Mouse (Mus musculus) small intestine, adult 2 months (tissue): ENCODE measurements at regions not wholly inside any gene's neighbourhood (a gene's known extent, or its start where the extent isn't known, plus 50 kb on each side); places are given as distances from the start of the nearest gene placed in this dataset.

ENCODE experiments used
- H3K27ac ChIP-seq: fragments of 200-500 bp; 2 replicates; pipeline ENCODE4 v1.5.1; 2012; ENCODE audit warnings: low read depth, low read length, control low read depth, inconsistent platforms; ENCODE audit not compliant: insufficient read depth
- H3K27me3 ChIP-seq: fragments of 200-500 bp; 2 replicates; pipeline ENCODE4 v1.6.1; 2012; ENCODE audit warnings: mild to moderate bottlenecking, moderate library complexity, low read length, inconsistent platforms; ENCODE audit not compliant: control insufficient read depth, insufficient read depth
- H3K36me3 ChIP-seq: fragments of 200-500 bp; 2 replicates; pipeline ENCODE4 v1.6.1; 2012; ENCODE audit warnings: mild to moderate bottlenecking, low read length, control low read depth, inconsistent platforms; ENCODE audit not compliant: control insufficient read depth, insufficient read depth
- H3K4me1 ChIP-seq: fragments of 200-500 bp; 2 replicates; pipeline ENCODE4 v1.6.1; 2012; ENCODE audit warnings: low read length, inconsistent platforms, mixed read lengths; ENCODE audit not compliant: control insufficient read depth, insufficient read depth, insufficient read length
- H3K4me3 ChIP-seq: fragments of 200-500 bp; 2 replicates; pipeline ENCODE4 v1.5.1; 2012; ENCODE audit warnings: low read depth, mild to moderate bottlenecking, control low read depth, inconsistent platforms, low read length, moderate library complexity
- CTCF ChIP-seq: fragments of 200-500 bp; IDR thresholded peaks from 2 replicates; pipeline ENCODE4 v1.5.1; 2012; ENCODE audit warnings: low read depth, mild to moderate bottlenecking, control low read depth, inconsistent platforms, low read length, moderate library complexity, mixed read lengths; ENCODE audit not compliant: insufficient replicate concordance, insufficient read length; ENCODE audit errors: extremely low read depth
- POLR2A ChIP-seq: fragments of 200-500 bp; IDR thresholded peaks from 2 replicates; pipeline ENCODE4 v1.6.1; 2012; ENCODE audit warnings: low read depth, mild to moderate bottlenecking, control low read depth, inconsistent platforms, low read length, moderate library complexity
- WGBS: fragments of 180-500 bp; shearing (Covaris S2); methylation state at CpG from one replicate; pipeline ENCODE4 v1.1.7; 2018; 5-methylcytosine and 5-hydroxymethylcytosine counted together

DNA sequence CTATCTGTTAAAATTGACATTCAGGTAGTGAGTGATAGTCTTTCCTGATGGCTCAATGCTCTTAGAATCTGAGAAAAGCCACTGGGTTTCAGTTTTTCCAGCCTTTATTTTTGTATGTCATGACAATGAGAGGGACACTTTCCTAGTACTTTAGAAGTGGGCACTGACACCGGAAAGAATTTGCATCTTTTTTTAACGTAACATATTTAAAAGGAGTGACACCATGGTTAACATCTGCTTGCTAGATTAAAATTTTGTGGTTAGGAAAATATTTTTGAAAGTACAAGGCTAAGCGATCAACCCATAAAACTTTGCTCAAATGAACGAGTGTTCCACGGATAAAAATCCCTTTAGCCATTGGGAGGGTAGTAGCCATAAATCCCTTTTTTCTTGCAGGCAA lies 174.7 kb downstream of the 1700129C05Rik start:
- TF ChIP-seq CTCF (no peak), POLR2A (no peak)
- Histone ChIP-seq H3K4me1 (no peaks in the 10 kb centered on the region), H3K4me3 (no peak overlapping the region), H3K36me3 (no peaks in the 10 kb centered on the region), H3K27me3 (no peaks in the 10 kb centered on the region), H3K27ac (no peak overlapping the region)
- 77% methylated on average over 5 of the region's 5 CpGs for WGBS

DNA sequence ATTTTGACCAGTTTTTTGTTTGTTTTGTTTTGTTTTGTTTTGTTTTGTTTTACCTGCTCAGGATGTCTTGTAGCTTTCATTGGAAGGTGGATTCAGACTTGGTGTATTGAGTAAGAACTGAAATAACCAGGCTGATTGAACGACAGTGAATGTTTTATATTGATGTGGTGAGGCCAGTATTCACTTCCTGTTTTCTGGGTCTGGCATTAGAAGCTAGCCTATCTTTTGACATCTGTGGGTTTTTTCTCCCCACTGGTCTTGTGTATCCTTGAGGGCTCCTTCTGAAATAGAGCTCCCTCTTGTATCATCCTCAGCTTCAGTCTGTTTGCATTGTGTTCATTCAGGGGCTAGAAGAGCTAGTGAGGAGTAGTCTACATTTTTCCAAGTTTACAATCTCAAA lies 175.5 kb downstream of the 1700129C05Rik start:
- H3K27me3 ChIP-seq = no peaks in the 10 kb centered on the region
- no peaks in the 10 kb centered on the region for H3K36me3 ChIP-seq
- TF ChIP-seq CTCF = no peak
- TF ChIP-seq POLR2A = no peak
- no peak overlapping the region for H3K4me3 ChIP-seq
- 64% methylated on average over 1 of the region's 1 CpGs for WGBS
- H3K27ac ChIP-seq = no peak overlapping the region
- H3K4me1 ChIP-seq = no peaks in the 10 kb centered on the region

DNA sequence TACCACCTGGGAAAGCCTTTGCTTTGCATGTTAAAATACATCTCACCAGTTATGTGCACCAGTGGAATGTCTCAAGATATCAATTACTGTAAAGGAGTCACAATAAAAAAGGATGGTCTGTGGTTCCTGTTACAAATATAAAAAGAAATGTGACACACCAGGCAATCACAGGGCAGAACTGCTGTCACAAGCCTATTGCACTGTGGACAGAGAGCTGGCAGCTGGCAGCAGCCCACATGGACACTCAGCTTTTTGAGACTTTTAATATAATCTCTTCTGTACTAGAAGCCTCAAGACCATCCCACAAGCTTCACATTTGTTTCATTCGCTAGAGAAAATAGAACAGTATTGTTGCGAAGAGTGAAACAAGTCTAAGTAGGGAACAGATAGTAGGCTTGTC lies 197.7 kb downstream of the 1700129C05Rik start:
- H3K4me3 ChIP-seq = no peak overlapping the region
- no peaks in the 10 kb centered on the region for H3K4me1 ChIP-seq
- TF ChIP-seq CTCF (no peak), POLR2A (no peak)
- no peak overlapping the region for H3K27ac ChIP-seq
- H3K36me3 ChIP-seq = no peaks in the 10 kb centered on the region
- WGBS = 89% methylated on average over 2 of the region's 2 CpGs
- H3K27me3 ChIP-seq = no peaks in the 10 kb centered on the region

DNA sequence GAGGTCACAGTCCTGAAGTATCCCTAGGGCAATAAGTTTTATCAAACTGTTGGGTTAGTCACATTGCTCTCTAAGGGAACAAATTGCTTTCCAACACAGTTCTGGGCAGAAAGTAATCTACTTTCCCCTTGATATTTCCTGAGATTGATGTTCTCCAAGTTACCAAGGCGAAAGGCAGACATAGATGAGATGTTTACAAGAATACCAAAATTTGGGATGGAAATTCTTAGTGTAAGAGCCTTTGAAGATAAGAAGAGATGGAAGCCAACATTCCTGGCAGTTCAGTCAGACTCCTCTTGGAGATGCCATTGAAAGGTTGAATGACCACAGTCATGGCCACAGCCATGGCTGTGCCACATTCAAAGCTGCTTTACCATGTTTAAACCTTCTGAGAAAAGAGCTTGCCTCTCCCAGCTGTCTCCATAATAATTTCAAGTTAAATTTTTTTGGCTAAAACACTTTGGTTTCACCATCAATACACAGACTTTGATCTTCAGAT lies 199.4 kb downstream of the 1700129C05Rik start:
- no peak overlapping the region for H3K27ac ChIP-seq
- H3K4me3 ChIP-seq = no peak overlapping the region
- H3K27me3 ChIP-seq = no peaks in the 10 kb centered on the region
- H3K4me1 ChIP-seq = no peaks in the 10 kb centered on the region
- H3K36me3 ChIP-seq = no peaks in the 10 kb centered on the region
- 85% methylated on average over 1 of the region's 1 CpGs for WGBS
- TF ChIP-seq POLR2A (no peak), CTCF (no peak)

DNA sequence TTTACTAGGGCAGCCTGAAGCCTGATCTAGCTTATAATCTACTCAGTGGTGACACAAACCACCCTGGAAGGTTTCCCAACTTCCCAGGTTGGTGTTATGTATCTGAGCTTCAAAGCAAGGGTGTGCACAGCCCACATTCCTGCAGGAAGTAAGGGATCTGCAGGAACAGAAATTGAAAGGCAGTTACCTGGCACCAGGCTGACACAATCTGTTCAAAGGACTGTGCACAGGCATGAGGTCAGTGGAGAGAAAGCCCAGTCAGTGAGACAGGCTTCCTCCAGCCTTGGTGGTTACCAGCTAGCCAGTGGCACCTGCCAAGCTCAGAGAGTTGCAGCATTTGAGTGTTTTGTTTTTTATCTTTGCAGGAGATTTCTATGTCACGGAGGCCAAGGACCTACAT lies 203.6 kb downstream of the 1700129C05Rik start:
- WGBS = 63% methylated on average over 1 of the region's 1 CpGs
- Histone ChIP-seq H3K4me3 (no peak overlapping the region), H3K4me1 (peaks cover 2% of the 10 kb centered on the region; the same call in 1 of the 2 replicates), H3K27me3 (no peaks in the 10 kb centered on the region; the same call in 1 of the 2 replicates), H3K36me3 (no peaks in the 10 kb centered on the region), H3K27ac (no peak overlapping the region)
- TF ChIP-seq CTCF (no peak), POLR2A (no peak)

DNA sequence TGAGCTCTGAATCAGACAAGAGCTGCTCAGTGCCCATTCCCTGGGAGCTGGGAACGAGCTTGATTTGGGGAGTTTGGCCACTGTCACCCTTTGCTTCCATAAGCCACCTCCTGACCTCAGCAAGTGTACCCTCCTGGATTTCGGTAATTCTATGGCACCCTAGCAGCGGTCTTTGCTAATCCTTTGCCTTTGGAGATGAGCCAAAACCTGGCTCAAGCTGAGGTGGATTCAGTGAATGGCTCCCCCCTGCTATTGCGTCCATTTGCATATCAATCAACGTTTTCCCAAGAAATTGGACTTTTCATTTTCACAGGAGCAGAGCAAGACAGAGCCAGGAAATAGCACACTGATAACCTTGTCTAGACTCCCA lies 204.1 kb downstream of the 1700129C05Rik start:
- H3K27me3 ChIP-seq = no peaks in the 10 kb centered on the region; the same call in 1 of the 2 replicates
- no peak for TF ChIP-seq POLR2A
- TF ChIP-seq CTCF = no peak
- WGBS = 58% methylated on average over 5 of the region's 5 CpGs
- H3K4me3 ChIP-seq = no peak overlapping the region
- peaks cover 2% of the 10 kb centered on the region; the same call in 1 of the 2 replicates for H3K4me1 ChIP-seq
- H3K36me3 ChIP-seq = no peaks in the 10 kb centered on the region
- no peak overlapping the region for H3K27ac ChIP-seq

DNA sequence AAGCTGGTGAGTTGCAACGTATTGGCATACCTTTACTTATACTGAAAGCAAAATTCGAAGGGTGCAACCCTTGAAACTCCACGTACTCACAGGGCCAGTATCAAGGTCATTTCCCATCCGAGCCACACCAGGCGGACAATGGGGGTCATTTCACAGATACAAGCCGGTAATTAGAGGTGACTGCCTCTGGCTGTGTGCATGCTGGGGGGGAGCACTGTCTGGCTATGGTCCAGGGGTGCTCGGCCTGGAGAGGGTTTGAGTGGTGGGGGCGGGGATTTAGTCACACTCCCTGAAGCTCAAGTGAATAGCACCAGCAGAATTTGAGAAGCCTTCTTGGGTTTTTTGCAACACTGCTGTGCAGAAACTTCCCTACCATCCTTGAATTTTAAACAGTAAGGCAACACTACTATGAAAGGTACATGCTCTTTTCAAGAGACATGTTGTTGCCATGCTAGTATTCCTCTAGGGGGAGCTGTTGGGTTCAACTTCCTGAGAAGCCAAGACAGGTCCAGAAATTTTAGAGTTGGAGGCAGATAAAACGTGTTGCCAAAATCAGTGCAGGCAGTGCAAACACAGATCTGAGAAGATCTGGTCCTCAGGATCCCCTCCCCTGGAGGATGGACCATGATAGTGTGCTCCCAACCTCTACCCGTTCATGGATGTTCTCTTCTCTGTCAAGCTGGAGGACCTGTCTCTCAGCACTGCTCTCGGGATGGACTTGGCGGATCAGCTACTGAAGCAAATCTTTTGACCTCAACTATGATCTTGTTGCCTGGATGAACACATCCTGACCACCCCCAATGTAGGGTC lies 204.7 kb downstream of the 1700129C05Rik start:
- no peak for TF ChIP-seq CTCF
- no peak for TF ChIP-seq POLR2A
- H3K27me3 ChIP-seq = no peaks in the 10 kb centered on the region; the same call in 1 of the 2 replicates
- 52% methylated on average over 12 of the region's 12 CpGs for WGBS
- H3K4me1 ChIP-seq = peaks cover 2% of the 10 kb centered on the region; the same call in 1 of the 2 replicates
- no peak overlapping the region for H3K4me3 ChIP-seq
- no peak overlapping the region for H3K27ac ChIP-seq
- H3K36me3 ChIP-seq = no peaks in the 10 kb centered on the region
